Mouse (Mus musculus) forebrain, embryonic 10.5 days (tissue): ENCODE data around the gene Lca5l. TPM values are rescaled to one million over a fixed set of nuclear protein-coding genes. Genes with fewer than 3 reads are reported as not detected.

Experiments
- DNase-seq: peaks from one replicate; pipeline ENCODE4 v3.0.0-alpha.2; 2017; ENCODE audit warnings: low spot score; ENCODE audit errors: extremely low spot score
- H3K27ac ChIP-seq: fragments of 300-500 bp; sonication (generic); 2 replicates; pipeline ENCODE4 v1.5.1; 2016; ENCODE audit warnings: mild to moderate bottlenecking
- H3K27me3 ChIP-seq: fragments of 300-500 bp; sonication (generic); 2 replicates; pipeline ENCODE4 v1.6.1; 2016; ENCODE audit warnings: mild to moderate bottlenecking; ENCODE audit not compliant: poor library complexity, severe bottlenecking
- H3K36me3 ChIP-seq: fragments of 300-500 bp; sonication (generic); replicated peaks from 2 replicates; pipeline ENCODE4 v1.6.1; 2016; ENCODE audit warnings: mild to moderate bottlenecking, moderate library complexity
- H3K4me1 ChIP-seq: fragments of 300-500 bp; sonication (generic); 2 replicates; pipeline ENCODE4 v1.6.1; 2016
- H3K4me3 ChIP-seq: fragments of 300-500 bp; sonication (generic); 2 replicates; pipeline ENCODE4 v1.5.1; 2016; ENCODE audit warnings: mild to moderate bottlenecking, moderate library complexity
- H3K9me3 ChIP-seq: fragments of 300-500 bp; sonication (generic); 2 replicates; pipeline ENCODE4 v1.6.1; 2016; ENCODE audit warnings: mild to moderate bottlenecking, moderate library complexity
- WGBS: fragments of 180-500 bp; shearing (Covaris S2); methylation state at CpG from one replicate; pipeline ENCODE4 v1.1.7; 2016; 5-methylcytosine and 5-hydroxymethylcytosine counted together
- polyA plus RNA-seq: library from polyadenylated mRNA; unstranded; fragments of >200 nt; fragmentation: Nextera tagmentation; extraction: Ambion mirVana; gene quantifications from 2 replicates; pipeline ENCODE4 v1.2.1, GENCODE M21; 2016

Lca5l gene
- polyA plus RNA-seq, 1 experiment from 2014 or later = 1.0 TPM

GRCm38 (mm10) chr16:96209789-96210188 lies 17.7 kb upstream of the Lca5l start:
- no peak overlapping the region for H3K4me3 ChIP-seq
- H3K27ac ChIP-seq = no peak overlapping the region
- H3K4me1 ChIP-seq = no peaks in the 10 kb centered on the region
- DNase-seq = no peak
- H3K9me3 ChIP-seq = no peaks in the 10 kb centered on the region
- H3K36me3 ChIP-seq = no peaks in the 10 kb centered on the region
- 86% methylated on average over 10 of the region's 10 CpGs for WGBS
- no peaks in the 10 kb centered on the region for H3K27me3 ChIP-seq

GRCm38 (mm10) chr16:96201485-96202232 lies 9.6 kb upstream of the Lca5l start:
- H3K9me3 ChIP-seq = no peaks in the 10 kb centered on the region
- H3K27me3 ChIP-seq = peaks cover 9% of the 10 kb centered on the region; the same call in 1 of the 2 replicates
- H3K27ac ChIP-seq = no peak overlapping the region
- DNase-seq = no peak
- no peaks in the 10 kb centered on the region for H3K36me3 ChIP-seq
- WGBS = 82% methylated on average over 11 of the region's 11 CpGs
- no peak overlapping the region for H3K4me3 ChIP-seq
- H3K4me1 ChIP-seq = peaks cover 19% of the 10 kb centered on the region

- peak overlapping the region; percentile 50 for H3K4me3 ChIP-seq
- peaks cover 19% of the 10 kb centered on the region for H3K4me1 ChIP-seq
- peak overlapping the region; percentile 57 for H3K27ac ChIP-seq
- 32% methylated on average over 9 of the region's 9 CpGs for WGBS
- H3K27me3 ChIP-seq = peaks cover 9% of the 10 kb centered on the region; the same call in 1 of the 2 replicates
- H3K36me3 ChIP-seq = no peaks in the 10 kb centered on the region
- no peaks in the 10 kb centered on the region for H3K9me3 ChIP-seq
- no peak for DNase-seq
Observed at GRCm38 (mm10) chr16:96200702-96201028, 8.6 kb upstream of the Lca5l start.

- H3K27me3 ChIP-seq = peaks cover 9% of the 10 kb centered on the region; the same call in 1 of the 2 replicates
- peak within 1 kb of the TSS; percentile 50 for H3K4me3 ChIP-seq
- 0 out of 2 replicates have a peak, but pooled peaks cover 1% of the 10 kb centered on the region for H3K9me3 ChIP-seq
- DNase-seq = peak; percentile 57
- H3K27ac ChIP-seq = peak within 1 kb of the TSS; percentile 57
- H3K36me3 ChIP-seq = no peaks in the 10 kb centered on the region
- peaks cover 19% of the 10 kb centered on the region for H3K4me1 ChIP-seq
- 8% methylated on average over 20 of the region's 20 CpGs for WGBS
Observed at GRCm38 (mm10) chr16:96199913-96200701, 8.0 kb upstream of the Lca5l start, which contains the start of gene Sh3bgr. Gene Sh3bgr (plus strand): TSS chr16:96200450.

- Histone ChIP-seq H3K36me3 (peaks cover 5% of the 10 kb centered on the region; the same call in 1 of the 2 replicates), H3K27me3 (peaks cover 16% of the 10 kb centered on the region), H3K4me1 (peaks cover 12% of the 10 kb centered on the region), H3K4me3 (no peak overlapping the region), H3K9me3 (peaks cover 4% of the 10 kb centered on the region; the same call in 1 of the 2 replicates), H3K27ac (no peak overlapping the region)
- 90% methylated on average over 5 of the region's 5 CpGs for WGBS
- no peak for DNase-seq
Observed at GRCm38 (mm10) chr16:96187619-96188018, 4.5 kb downstream of the Lca5l start.

GRCm38 (mm10) chr16:96179156-96179555 lies 12.9 kb downstream of the Lca5l start:
- no peak for DNase-seq
- no peaks in the 10 kb centered on the region; the same call in 1 of the 2 replicates for H3K36me3 ChIP-seq
- peaks cover 8% of the 10 kb centered on the region for H3K4me1 ChIP-seq
- H3K4me3 ChIP-seq = no peak overlapping the region
- H3K27ac ChIP-seq = no peak overlapping the region
- H3K27me3 ChIP-seq = no peaks in the 10 kb centered on the region
- peaks cover 8% of the 10 kb centered on the region; the same call in 1 of the 2 replicates for H3K9me3 ChIP-seq

GRCm38 (mm10) chr16:96175399-96175798 lies 16.7 kb downstream of the Lca5l start:
- Histone ChIP-seq H3K27ac (no peak overlapping the region), H3K36me3 (no peaks in the 10 kb centered on the region; the same call in 1 of the 2 replicates), H3K4me1 (peaks cover 8% of the 10 kb centered on the region), H3K9me3 (peaks cover 8% of the 10 kb centered on the region; the same call in 1 of the 2 replicates), H3K27me3 (no peaks in the 10 kb centered on the region), H3K4me3 (no peak overlapping the region)
- no peak for DNase-seq
- WGBS = 50% methylated on average over 2 of the region's 2 CpGs

- WGBS = 86% methylated on average over 8 of the region's 8 CpGs
- H3K27me3 ChIP-seq = no peaks in the 10 kb centered on the region
Observed at GRCm38 (mm10) chr16:96173648-96174047, 18.4 kb downstream of the Lca5l start.

GRCm38 (mm10) chr16:96168837-96169236 lies 23.2 kb downstream of the Lca5l start:
- H3K27me3 ChIP-seq = no peaks in the 10 kb centered on the region
- no peak overlapping the region for H3K27ac ChIP-seq
- no peaks in the 10 kb centered on the region for H3K9me3 ChIP-seq
- no peak for DNase-seq
- H3K4me3 ChIP-seq = no peak overlapping the region
- H3K36me3 ChIP-seq = no peaks in the 10 kb centered on the region; the same call in 1 of the 2 replicates
- H3K4me1 ChIP-seq = no peaks in the 10 kb centered on the region
- 91% methylated on average over 4 of the region's 4 CpGs for WGBS

More at GRCm38 (mm10) chr16:96173648-96174047, 18.4 kb downstream of the Lca5l start:
- H3K36me3 ChIP-seq = no peaks in the 10 kb centered on the region; the same call in 1 of the 2 replicates
- H3K9me3 ChIP-seq = 0 out of 2 replicates have a peak, but pooled peaks cover 2% of the 10 kb centered on the region
- peaks cover 8% of the 10 kb centered on the region for H3K4me1 ChIP-seq
- no peak overlapping the region for H3K4me3 ChIP-seq
- DNase-seq = no peak
- no peak overlapping the region for H3K27ac ChIP-seq

GRCm38 (mm10) chr16:96165723-96166264 lies 26.3 kb downstream of the Lca5l start:
- H3K27ac ChIP-seq = no peak overlapping the region
- H3K27me3 ChIP-seq = no peaks in the 10 kb centered on the region
- H3K4me1 ChIP-seq = no peaks in the 10 kb centered on the region
- H3K36me3 ChIP-seq = no peaks in the 10 kb centered on the region; the same call in 1 of the 2 replicates
- no peak for DNase-seq
- H3K4me3 ChIP-seq = no peak overlapping the region
- H3K9me3 ChIP-seq = no peaks in the 10 kb centered on the region
- 91% methylated on average over 4 of the region's 4 CpGs for WGBS

- Histone ChIP-seq H3K36me3 (peaks cover 15% of the 10 kb centered on the region), H3K4me1 (peaks cover 17% of the 10 kb centered on the region), H3K4me3 (no peak overlapping the region), H3K27ac (no peak overlapping the region), H3K9me3 (no peaks in the 10 kb centered on the region), H3K27me3 (no peaks in the 10 kb centered on the region; the same call in 1 of the 2 replicates)
- no peak for DNase-seq
- 97% methylated on average over 4 of the region's 4 CpGs for WGBS
Observed at GRCm38 (mm10) chr16:96161336-96161735, 30.7 kb downstream of the Lca5l start.

- Histone ChIP-seq H3K4me1 (peaks cover 17% of the 10 kb centered on the region), H3K4me3 (no peak overlapping the region), H3K36me3 (peaks cover 19% of the 10 kb centered on the region), H3K9me3 (no peaks in the 10 kb centered on the region), H3K27ac (no peak overlapping the region), H3K27me3 (no peaks in the 10 kb centered on the region; the same call in 1 of the 2 replicates)
- DNase-seq = no peak
- 92% methylated on average over 1 of the region's 1 CpGs for WGBS
Observed at GRCm38 (mm10) chr16:96160927-96161326, 31.1 kb downstream of the Lca5l start.
